Mouse (Mus musculus) adrenal gland, adult 2 months (tissue): ENCODE measurements around the gene Dll4. TPM values are rescaled to one million over a fixed set of nuclear protein-coding genes. Genes with fewer than 3 reads are reported as not detected.

Experiments used
- polyA plus RNA-seq: library from polyadenylated mRNA; depleted of rRNA; stranded (reverse); fragments of >200 nt; gene quantifications from 2 replicates; pipeline ENCODE4 v1.2.3, GENCODE M21; 2012; rRNA removed
- total RNA-seq, 2 experiments: library from RNA; stranded (reverse); gene quantifications; 2 replicates each; pipeline ENCODE4 v1.2.3; 2021

Gene Dll4
- total and polyA plus RNA-seq, 3 experiments = 5.8 to 14.9 (median 9.8) TPM

Other genes with a start within 250 kb of the Dll4 start
- gene Rad51, start 213.0 kb upstream of the Dll4 start, total RNA-seq = 1 to 10 TPM in 1 of 2 experiments, under 1 TPM in 1; 0.76 to 1.3 TPM
- 0.46 and 0.79 TPM in 2 replicates for gene Rad51, start 213.0 kb upstream of the Dll4 start, polyA plus RNA-seq
- 10 to 100 TPM; 59.2 to 72.7 TPM for gene Rmdn3, start 168.8 kb upstream of the Dll4 start, total RNA-seq
- 26.6 and 28.5 TPM in 2 replicates for gene Rmdn3, start 168.8 kb upstream of the Dll4 start, polyA plus RNA-seq
- 10 to 100 TPM; 20.2 to 22.5 TPM for gene Gchfr, start 158.0 kb upstream of the Dll4 start, total RNA-seq
- 34.4 and 38.1 TPM in 2 replicates for gene Gchfr, start 158.0 kb upstream of the Dll4 start, polyA plus RNA-seq
- under 1 TPM; 0.09 to 0.28 TPM for gene Gm14137, start 151.3 kb upstream of the Dll4 start, total RNA-seq
- gene Gm14137, start 151.3 kb upstream of the Dll4 start, polyA plus RNA-seq = 0.04 and 0.17 TPM in 2 replicates
- 10 to 100 TPM; 29.5 to 36.1 TPM for gene Zfyve19, start 117.2 kb upstream of the Dll4 start, total RNA-seq
- gene Zfyve19, start 117.2 kb upstream of the Dll4 start, polyA plus RNA-seq = 30.4 and 33.4 TPM in 2 replicates
- 10 to 100 TPM; 12.3 to 21.0 TPM for gene Dnajc17, start 117.0 kb upstream of the Dll4 start, total RNA-seq
- 3.6 and 3.7 TPM in 2 replicates for gene Dnajc17, start 117.0 kb upstream of the Dll4 start, polyA plus RNA-seq
- gene Ppp1r14d, start 95.9 kb upstream of the Dll4 start, total RNA-seq = not detected
- gene Ppp1r14d, start 95.9 kb upstream of the Dll4 start, polyA plus RNA-seq = not detected in 2 replicates
- 1 to 10 TPM; 1.8 to 3.4 TPM for gene Spint1, start 88.4 kb upstream of the Dll4 start, total RNA-seq
- 1.9 and 2.9 TPM in 2 replicates for gene Spint1, start 88.4 kb upstream of the Dll4 start, polyA plus RNA-seq
- 1 to 10 TPM in 1 of 2 experiments, under 1 TPM in 1; 0.23 to 2.2 TPM for gene Rhov, start 54.5 kb upstream of the Dll4 start, total RNA-seq
- 0.34 and 0.91 TPM in 2 replicates for gene Rhov, start 54.5 kb upstream of the Dll4 start, polyA plus RNA-seq
- 10 to 100 TPM; 21.2 to 22.0 TPM for gene Vps18, start 37.0 kb upstream of the Dll4 start, total RNA-seq
- 27.6 and 30.1 TPM in 2 replicates for gene Vps18, start 37.0 kb upstream of the Dll4 start, polyA plus RNA-seq
- 10 to 100 TPM in 1 of 2 experiments, 1 to 10 TPM in 1; 3.1 to 28.4 TPM for gene Chac1, start 25.4 kb downstream of the Dll4 start, total RNA-seq
- 12.8 and 21.4 TPM in 2 replicates for gene Chac1, start 25.4 kb downstream of the Dll4 start, polyA plus RNA-seq
- 10 to 100 TPM; 15.9 to 22.6 TPM for gene Ino80, start 151.9 kb downstream of the Dll4 start, total RNA-seq
- 6.0 and 6.1 TPM in 2 replicates for gene Ino80, start 151.9 kb downstream of the Dll4 start, polyA plus RNA-seq
- 1 to 10 TPM; 1.1 to 1.6 TPM for gene Exd1, start 221.8 kb downstream of the Dll4 start, total RNA-seq
- 0.17 and 0.22 TPM in 2 replicates for gene Exd1, start 221.8 kb downstream of the Dll4 start, polyA plus RNA-seq
- 100 to 1,000 TPM; 295 to 331 TPM for gene Chp1, start 221.9 kb downstream of the Dll4 start, total RNA-seq
- 109 and 125 TPM in 2 replicates for gene Chp1, start 221.9 kb downstream of the Dll4 start, polyA plus RNA-seq